ENCODE assay signal across 8 mouse cellular contexts in genomic region chr17:44776738-44777270, GRCm38 (mm10). TPM values are rescaled to one million over a fixed set of nuclear protein-coding genes. Genes with fewer than 3 reads are reported as not detected.
DNase-seq lines count a peak whose midpoint lies in the region; ATAC-seq lines count a peak whose summit lies in the region.

Gene Supt3, plus strand, starts transcription at chr17:44777152.

- under 1% methylated on average over 37 of the region's 40 CpGs for WGBS in heart, embryonic 13.5 days
- under 1% methylated on average over 38 of the region's 40 CpGs for WGBS in liver, embryonic 12.5 days (ENCODE audit: insufficient replicate concordance)
- WGBS in stomach, embryonic 15.5 days = under 1% methylated on average over 40 of the region's 40 CpGs

- no peaks in the 10 kb centered on the region for H3K9me3 ChIP-seq in heart, embryonic 13.5 days
- no peaks in the 10 kb centered on the region for H3K9me3 ChIP-seq in liver, embryonic 12.5 days (replicated peaks)
- no peaks in the 10 kb centered on the region for H3K9me3 ChIP-seq in stomach, embryonic 15.5 days

- DNase-seq in CD4-positive helper T cell, adult 2 months (ENCODE audit: low read depth, low spot score) = peak; percentile 97
- DNase-seq in brain, embryonic 18.5 days (ENCODE audit: low read depth, low spot score) = peak; percentile 89
- DNase-seq in kidney, postnatal 10 days = peak; percentile 99
- DNase-seq in natural killer cell, adult 2 months (ENCODE audit: low spot score in 2 of 2) = peak; percentile 92 to 95

- peaks cover 16% of the 10 kb centered on the region; the same call in 1 of the 2 replicates for H3K4me1 ChIP-seq in heart, embryonic 13.5 days
- peaks cover 19% of the 10 kb centered on the region for H3K4me1 ChIP-seq in liver, embryonic 12.5 days
- no peaks in the 10 kb centered on the region for H3K4me1 ChIP-seq in stomach, embryonic 15.5 days

- no peaks in the 10 kb centered on the region for H3K36me3 ChIP-seq in heart, embryonic 13.5 days
- no peaks in the 10 kb centered on the region for H3K36me3 ChIP-seq in liver, embryonic 12.5 days
- no peaks in the 10 kb centered on the region for H3K36me3 ChIP-seq in stomach, embryonic 15.5 days

- peak within 1 kb of the TSS; percentile 98 for H3K9ac ChIP-seq in heart, embryonic 13.5 days
- H3K9ac ChIP-seq in liver, embryonic 12.5 days = peak within 1 kb of the TSS; percentile 98
- H3K9ac ChIP-seq in stomach, embryonic 15.5 days = peak within 1 kb of the TSS; percentile 88

- peak within 1 kb of the TSS; percentile 90 for H3K27ac ChIP-seq in heart, embryonic 13.5 days (replicated peaks)
- peak within 1 kb of the TSS; percentile 86 for H3K27ac ChIP-seq in liver, embryonic 12.5 days
- peak within 1 kb of the TSS; percentile 89 for H3K27ac ChIP-seq in stomach, embryonic 15.5 days

- ATAC-seq in erythroid progenitor cell, adult 5-6 weeks (replicated peaks; ENCODE audit: low FRiP score, poor library complexity, severe bottlenecking) = peak; percentile 95
- peak; percentile 91 for ATAC-seq in heart, embryonic 13.5 days (ENCODE audit: extremely low read depth, insufficient number of reproducible peaks, low FRiP score, low TSS enrichment)
- ATAC-seq in liver, embryonic 12.5 days = peak; percentile 98
- peak; percentile 98 for ATAC-seq in stomach, embryonic 15.5 days (ENCODE audit: insufficient read depth, low FRiP score, low read depth)

- H3K4me2 ChIP-seq in heart, embryonic 13.5 days = peak within 1 kb of the TSS; percentile 82
- H3K4me2 ChIP-seq in liver, embryonic 12.5 days = peak within 1 kb of the TSS; percentile 79
- H3K4me2 ChIP-seq in stomach, embryonic 15.5 days = peak within 1 kb of the TSS; percentile 60

- no peaks in the 10 kb centered on the region for H3K27me3 ChIP-seq in heart, embryonic 13.5 days (replicated peaks)
- H3K27me3 ChIP-seq in liver, embryonic 12.5 days (replicated peaks) = peaks cover 4% of the 10 kb centered on the region; the same call in 1 of the 2 replicates
- H3K27me3 ChIP-seq in stomach, embryonic 15.5 days (replicated peaks) = no peaks in the 10 kb centered on the region

- peak within 1 kb of the TSS; percentile 91 for H3K4me3 ChIP-seq in heart, embryonic 13.5 days
- H3K4me3 ChIP-seq in liver, embryonic 12.5 days = peak within 1 kb of the TSS; percentile 97
- peak within 1 kb of the TSS; percentile 71 for H3K4me3 ChIP-seq in stomach, embryonic 15.5 days (replicated peaks)

RNA-seq across cellular contexts. Expression of gene Supt3, which starts in this region (rescaled TPM):
- 17.7 and 20.5 TPM in 2 replicates for total RNA-seq in erythroid progenitor cell, adult 5-6 weeks (2015; ENCODE audit: low replicate concordance)
- 9.8 and 19.4 TPM in 2 replicates for total RNA-seq in erythroid progenitor cell, adult 5-6 weeks (2017; ENCODE audit: low replicate concordance)
- 20.5 and 21.5 TPM in 2 replicates for polyA plus RNA-seq in heart, embryonic 13.5 days (2015; fragmentation: Nextera tagmentation; extraction: Ambion mirVana)
- 10.9 and 11.1 TPM in 2 replicates for polyA plus RNA-seq in liver, embryonic 12.5 days (2016; fragmentation: Nextera tagmentation; extraction: Ambion mirVana)
- polyA plus RNA-seq in stomach, embryonic 15.5 days (2015; fragmentation: Nextera tagmentation; extraction: Ambion mirVana) = 20.2 and 21.6 TPM in 2 replicates

Comparison
In these comparisons a context has a peak if more than half of its experiments do, and no peak if none do; other contexts are left out.
1. Peak in every context shown above with its lines: DNase-seq, ATAC-seq, H3K4me3 ChIP-seq and H3K27ac ChIP-seq.